In the genomic region with DNA sequence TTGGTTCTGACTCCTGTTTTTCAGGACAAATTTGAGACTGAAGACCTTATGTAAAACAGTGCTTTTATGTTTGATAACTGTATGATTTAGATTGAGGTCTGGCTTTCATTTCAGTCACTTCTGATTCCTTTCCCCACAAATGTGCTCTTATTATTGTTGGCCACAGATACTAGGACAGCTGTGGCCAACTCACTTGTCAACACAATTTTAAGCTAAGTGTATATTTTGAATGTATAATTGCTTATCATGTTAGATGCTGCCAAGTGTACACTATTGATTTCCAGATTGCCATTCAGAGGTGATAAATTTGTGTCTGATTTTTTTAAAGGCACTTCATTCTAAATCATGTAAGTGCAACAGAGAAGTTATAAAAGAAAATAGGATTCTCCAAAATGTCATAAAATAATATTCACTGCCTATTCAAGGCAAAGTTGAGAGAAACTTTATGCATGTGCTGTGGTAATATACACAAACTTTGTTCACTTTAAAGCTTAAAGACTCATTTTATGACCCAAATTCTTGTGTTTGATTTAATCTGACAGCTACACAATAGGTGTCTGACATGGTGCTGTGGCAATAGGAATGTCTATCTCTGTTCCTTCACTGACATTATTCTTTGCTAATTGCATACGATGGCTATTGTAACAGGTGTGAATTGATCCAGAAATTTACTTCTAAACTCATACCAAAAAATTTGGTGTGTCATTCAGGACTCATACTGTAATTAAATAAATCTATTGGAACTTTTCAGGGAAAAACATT, we compare ENCODE assay signal across 13 mouse cellular contexts.
"Had no signal": no experiment of that assay in that cellular context is flagged by ENCODE, and none has a peak within 500 bp of the region (broad histone marks: within the 10 kb centered on the region; RNA-seq: fewer than 3 reads in every experiment).

No protein-coding gene starts in this region.

- ATAC-seq: lung, postnatal 0 days; midbrain, embryonic 13.5 days had no signal

- H3K4me2 ChIP-seq: liver, embryonic 11.5 days; liver, embryonic 15.5 days; midbrain, embryonic 13.5 days; neural tube, embryonic 12.5 days; stomach, embryonic 15.5 days had no signal

- H3K27ac ChIP-seq: limb, embryonic 10.5 days; liver, embryonic 15.5 days; midbrain, embryonic 13.5 days; neural tube, embryonic 12.5 days; stomach, embryonic 15.5 days had no signal

- H3K9ac ChIP-seq: liver, embryonic 15.5 days; midbrain, embryonic 13.5 days; neural tube, embryonic 12.5 days; stomach, embryonic 15.5 days had no signal

- DNase-seq: kidney, adult 9 months; kidney, postnatal 14 days; lung, adult 2 months; lung, postnatal 36 days; right cerebral cortex, postnatal 14 days; thymus, postnatal 36 days had no signal

- H3K36me3 ChIP-seq: limb, embryonic 10.5 days; liver, embryonic 15.5 days; midbrain, embryonic 13.5 days; neural tube, embryonic 12.5 days; stomach, embryonic 15.5 days had no signal

- H3K9me3 ChIP-seq: limb, embryonic 10.5 days; liver, embryonic 15.5 days; midbrain, embryonic 13.5 days; neural tube, embryonic 12.5 days; stomach, embryonic 15.5 days had no signal

- H3K4me3 ChIP-seq: limb, embryonic 10.5 days; liver, embryonic 15.5 days; midbrain, embryonic 13.5 days; neural tube, embryonic 12.5 days; stomach, embryonic 15.5 days had no signal

- H3K27me3 ChIP-seq: liver, embryonic 15.5 days; midbrain, embryonic 13.5 days; neural tube, embryonic 12.5 days; stomach, embryonic 15.5 days had no signal

- H3K4me1 ChIP-seq: limb, embryonic 10.5 days; liver, embryonic 15.5 days; midbrain, embryonic 13.5 days; neural tube, embryonic 12.5 days; stomach, embryonic 15.5 days had no signal
